Mouse (Mus musculus) T-helper 2 cell (primary cell): ENCODE measurements around the gene 1700034J05Rik.

ENCODE experiments used
- in situ Hi-C: fragments of 300-600 bp; cut with MboI, MseI; formaldehyde crosslinking; loops from one replicate; pipeline ENCODE4 v1.15.1; 2025; ENCODE audit warnings: high pct_unique_total_duplicates

The 1700034J05Rik gene

DNA sequence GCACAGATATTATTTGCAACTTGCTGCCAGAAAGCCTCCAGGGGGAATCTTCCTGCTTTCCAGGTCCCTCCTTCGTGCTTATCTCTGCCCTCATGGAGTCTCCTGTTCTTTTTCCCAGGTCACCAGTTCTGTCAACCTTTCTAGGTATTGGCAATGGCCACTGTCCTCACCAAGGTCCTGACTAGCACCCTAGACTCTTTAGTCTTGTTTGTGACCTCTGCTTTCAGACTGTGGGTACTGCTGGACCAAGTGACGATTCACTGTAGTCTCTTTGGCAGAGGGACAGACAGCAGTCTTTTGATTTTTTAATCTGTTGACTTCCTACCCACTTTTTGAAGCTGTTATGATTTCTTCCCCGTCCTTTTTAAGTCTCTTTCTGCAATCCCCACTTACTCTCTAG is 26.1 kb downstream of the 1700034J05Rik start:
- in situ Hi-C loops: no loop called here

DNA sequence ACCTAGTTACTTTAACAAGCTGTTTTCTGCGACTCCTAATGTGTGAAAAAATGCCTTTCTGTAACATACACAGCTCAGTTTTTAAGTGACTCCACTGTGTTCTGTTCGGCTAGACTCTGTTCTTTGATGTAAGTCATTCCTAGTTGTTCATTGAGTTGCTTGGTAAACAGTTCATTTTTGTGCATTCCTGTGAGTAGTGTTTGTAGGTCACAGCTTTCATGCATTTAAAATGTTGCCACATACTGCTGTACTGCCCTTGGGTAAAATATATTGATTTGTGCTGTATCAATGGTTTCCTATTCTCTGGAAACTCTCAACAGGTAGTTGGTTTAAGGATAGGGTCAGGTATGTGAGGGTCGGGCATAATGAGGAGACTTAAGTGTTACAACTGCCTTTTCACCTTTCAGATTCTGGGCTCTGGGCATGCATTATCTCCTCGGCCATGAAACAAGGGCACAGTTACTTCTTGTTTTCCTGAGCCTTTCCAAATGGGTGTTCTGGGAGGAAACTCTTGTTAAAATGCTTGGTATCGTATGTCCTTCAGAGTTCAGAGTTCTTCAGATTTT is 27.7 kb downstream of the 1700034J05Rik start:
- in situ Hi-C loops: no loop called here

DNA sequence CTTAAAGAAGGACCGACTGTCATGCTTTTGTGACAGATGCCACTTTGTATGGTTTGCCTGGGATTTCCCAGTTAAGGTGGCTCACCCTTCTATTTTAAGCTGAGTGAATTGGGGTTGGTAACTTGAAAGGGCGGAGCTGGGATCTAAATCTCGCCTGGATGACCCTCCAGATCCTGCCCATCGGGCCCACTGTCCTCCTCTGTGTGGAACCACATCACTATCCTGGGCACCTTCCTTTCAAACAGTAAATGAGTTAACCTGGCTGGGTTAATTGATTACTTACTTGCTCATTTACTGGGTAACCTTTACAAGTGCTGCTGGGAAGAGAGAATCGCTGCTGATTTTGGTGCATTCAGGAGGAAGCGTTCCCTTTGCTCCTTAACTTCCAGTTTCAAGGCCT is 35.9 kb downstream of the 1700034J05Rik start:
- in situ Hi-C loops: no loop called here

DNA sequence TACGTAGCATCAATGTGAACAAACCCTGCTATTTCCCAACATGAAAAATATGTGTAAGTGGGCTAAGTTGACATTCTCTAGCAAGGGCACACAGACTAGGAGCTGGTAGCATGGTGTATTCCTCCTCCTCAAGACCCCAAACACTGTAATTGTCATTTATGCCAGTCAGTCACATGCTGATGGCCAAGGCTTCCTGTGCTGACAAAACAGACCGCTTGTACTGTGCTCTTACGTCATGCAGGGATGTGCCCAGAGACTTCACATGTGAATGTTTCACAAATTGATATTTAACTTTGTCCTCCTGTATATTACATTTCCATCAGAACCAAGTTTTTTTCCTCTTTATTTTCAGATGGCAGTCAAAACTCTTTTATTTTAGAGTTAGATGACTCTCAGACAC is 36.8 kb downstream of the 1700034J05Rik start:
- in situ Hi-C loops: no loop called here

DNA sequence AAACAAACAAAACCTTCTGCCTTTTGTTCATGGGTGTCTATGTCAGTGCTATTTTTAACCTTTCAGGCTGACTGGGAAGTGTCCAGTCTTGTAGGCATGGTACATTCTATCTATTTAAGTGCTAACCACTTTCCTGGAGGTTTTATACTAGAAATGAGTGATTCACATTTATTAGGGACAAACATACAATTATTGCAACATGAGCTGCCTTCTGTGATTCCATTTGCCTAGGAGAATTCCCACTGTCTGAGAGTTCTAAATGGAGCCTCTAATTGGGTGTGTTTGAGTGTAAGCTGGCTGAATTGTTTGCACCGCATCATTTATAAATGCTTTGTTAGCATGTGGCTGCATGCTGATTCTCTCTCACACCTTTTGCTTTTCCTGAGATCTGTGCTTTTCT is 38.4 kb downstream of the 1700034J05Rik start:
- in situ Hi-C loops: no loop called here

DNA sequence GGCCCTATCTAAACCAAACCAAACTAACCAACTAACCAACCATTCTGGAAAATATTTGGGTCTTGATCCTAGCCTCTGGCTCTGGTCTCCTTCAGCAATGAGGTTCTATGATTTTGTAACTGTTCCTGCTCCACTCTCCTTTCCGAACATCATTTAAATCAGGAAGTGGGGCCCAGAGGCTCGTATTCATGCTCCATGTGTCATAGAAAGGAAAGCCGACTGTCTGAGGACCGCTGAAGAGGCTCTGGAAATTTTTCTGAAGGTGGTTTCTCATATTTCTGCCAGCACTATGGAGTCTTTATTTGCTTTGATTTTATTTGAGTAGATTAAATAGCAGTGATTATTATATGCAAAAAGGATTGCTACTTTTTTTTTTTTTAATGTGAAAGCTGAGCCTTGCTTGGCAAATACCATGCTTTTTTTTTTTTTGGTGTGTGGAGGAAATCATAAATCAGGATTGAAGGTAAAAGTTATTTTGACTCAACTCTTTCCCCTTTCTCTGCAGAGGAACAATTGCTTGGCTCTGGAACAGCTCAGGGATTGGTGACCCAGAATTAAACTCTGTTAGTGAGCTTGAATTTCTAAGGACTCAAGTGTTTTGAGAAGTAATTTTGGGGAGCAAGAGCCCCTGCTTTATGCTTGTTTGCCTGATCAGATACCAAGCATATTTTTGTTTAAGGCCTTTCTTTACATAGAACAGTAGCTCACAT is 40.6 kb downstream of the 1700034J05Rik start:
- in situ Hi-C loops: no loop called here

DNA sequence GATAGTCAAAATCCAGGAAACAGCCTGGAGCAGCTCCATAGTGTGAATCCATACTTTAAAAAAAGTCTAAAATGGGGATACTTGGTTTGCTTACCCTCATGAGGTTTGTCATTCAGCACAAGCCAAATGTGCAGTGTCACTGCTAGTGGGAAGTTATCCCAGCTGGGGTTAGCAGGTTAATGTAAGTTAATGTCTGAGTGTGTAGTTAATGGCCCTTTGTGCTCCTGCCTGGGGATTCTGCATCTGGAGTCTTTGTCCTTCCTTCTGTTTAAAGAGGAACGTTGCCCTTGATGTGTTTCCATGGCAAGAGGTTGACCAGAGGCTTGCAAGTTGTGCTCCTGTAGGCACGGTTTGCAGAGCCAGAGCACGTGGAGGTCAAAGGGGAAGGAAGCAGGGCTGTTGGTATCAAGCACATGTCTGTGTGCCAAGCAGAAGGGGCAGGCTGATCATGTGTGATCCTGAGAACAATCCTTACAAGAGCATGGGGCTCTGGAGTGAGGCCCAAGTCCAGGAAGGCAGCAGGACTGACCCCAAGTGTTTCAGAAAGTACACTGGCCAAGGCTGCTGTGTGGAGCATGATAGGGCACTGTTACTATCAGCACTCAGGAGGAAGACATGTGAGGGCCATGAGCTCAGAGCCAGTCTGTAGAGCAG is 41.3 kb downstream of the 1700034J05Rik start:
- in situ Hi-C loops: no loop called here

DNA sequence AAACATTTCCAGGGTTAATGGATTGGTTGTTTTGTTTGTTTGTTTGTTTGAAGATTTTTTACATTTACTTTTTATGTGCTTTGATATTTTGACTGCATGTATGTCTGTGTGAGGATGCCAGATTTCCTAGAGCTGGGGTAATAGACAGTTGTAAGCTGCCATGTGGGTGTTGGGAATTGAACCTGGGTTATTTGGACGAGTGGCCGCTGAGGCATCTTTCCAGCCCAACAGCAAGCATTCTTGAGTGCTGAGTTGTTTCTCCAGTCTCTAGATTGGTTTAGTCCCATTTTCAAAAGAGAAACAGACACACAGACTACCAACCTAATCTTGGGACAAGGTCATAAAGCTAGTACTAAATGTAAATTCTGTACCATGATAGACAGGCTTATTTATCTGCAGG is 43.4 kb downstream of the 1700034J05Rik start:
- in situ Hi-C loops: no loop called here

DNA sequence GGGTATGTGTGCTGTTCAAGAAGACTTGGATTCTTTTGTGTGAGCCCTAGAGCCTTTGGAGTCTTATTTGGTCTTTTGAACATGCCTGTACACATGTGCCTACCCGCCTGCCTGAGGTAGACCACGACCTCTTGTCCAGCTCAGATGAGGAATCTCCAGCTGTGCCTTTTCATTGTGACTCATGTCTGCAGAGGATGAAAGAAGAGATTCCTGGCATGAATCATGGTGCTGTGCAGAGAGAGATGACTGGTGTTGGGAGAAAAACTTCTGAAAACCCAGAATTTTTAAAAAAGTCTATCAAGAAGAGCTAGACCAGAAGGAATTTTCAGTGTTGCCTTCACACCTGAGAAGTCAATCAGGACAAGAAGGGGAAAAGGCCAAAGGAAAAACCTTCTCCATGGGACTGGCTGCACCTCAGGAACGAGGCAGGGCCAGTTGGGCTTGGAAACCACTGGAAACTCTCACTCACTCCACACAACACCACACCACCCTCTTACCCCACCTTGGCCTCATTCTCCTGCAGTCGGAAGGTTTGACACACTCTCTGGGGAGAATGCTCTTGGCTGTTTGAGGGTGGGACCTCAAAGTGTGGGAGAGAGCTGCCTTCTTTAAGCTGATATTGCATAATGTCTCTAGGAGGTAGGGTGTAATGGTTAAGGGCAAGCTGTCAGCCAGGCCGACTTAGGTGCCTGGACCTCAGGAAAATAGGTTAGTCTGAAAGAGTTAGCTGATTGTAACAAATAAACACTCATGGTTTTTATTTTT is 44.3 kb downstream of the 1700034J05Rik start:
- in situ Hi-C loops: no loop called here

DNA sequence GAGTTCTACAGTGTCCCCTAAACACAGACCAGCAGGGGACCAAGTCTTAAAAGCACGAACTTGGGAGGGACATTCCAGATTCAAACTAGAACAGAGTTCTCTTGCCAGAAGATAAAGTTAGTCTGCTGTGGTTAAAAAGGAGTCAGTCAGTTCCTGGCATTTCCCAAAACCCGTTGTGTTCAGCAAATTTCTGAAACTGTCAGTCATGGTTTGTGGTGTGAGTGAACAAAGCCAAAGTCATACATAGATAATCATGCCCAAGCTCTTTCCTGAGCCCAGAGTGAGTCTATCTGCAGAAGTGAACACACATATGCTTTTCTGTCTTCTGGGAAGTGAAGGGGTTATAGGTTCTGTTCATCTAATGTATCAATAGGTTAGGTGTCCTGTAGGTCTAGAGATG is 45.4 kb downstream of the 1700034J05Rik start:
- in situ Hi-C loops: no loop called here

DNA sequence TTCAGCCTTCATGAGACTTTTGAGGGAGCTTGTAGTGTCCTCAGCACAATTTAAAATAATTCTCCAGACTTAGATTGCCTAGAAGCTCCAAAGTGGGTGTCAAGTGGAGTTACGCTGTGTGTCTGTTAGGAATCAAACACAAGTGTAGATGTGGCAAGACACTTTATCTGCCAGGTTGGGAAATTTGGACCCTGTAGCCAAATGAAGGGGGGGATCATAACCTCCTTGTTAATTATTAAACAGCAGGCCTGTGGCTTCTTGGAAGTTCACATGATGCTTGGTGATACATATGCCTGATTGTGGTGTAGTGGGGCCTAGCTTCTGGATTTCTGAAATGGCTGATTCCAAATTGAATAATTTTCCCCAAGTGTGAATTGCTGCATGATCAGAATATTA is 46.4 kb downstream of the 1700034J05Rik start:
- in situ Hi-C loops: no loop called here

DNA sequence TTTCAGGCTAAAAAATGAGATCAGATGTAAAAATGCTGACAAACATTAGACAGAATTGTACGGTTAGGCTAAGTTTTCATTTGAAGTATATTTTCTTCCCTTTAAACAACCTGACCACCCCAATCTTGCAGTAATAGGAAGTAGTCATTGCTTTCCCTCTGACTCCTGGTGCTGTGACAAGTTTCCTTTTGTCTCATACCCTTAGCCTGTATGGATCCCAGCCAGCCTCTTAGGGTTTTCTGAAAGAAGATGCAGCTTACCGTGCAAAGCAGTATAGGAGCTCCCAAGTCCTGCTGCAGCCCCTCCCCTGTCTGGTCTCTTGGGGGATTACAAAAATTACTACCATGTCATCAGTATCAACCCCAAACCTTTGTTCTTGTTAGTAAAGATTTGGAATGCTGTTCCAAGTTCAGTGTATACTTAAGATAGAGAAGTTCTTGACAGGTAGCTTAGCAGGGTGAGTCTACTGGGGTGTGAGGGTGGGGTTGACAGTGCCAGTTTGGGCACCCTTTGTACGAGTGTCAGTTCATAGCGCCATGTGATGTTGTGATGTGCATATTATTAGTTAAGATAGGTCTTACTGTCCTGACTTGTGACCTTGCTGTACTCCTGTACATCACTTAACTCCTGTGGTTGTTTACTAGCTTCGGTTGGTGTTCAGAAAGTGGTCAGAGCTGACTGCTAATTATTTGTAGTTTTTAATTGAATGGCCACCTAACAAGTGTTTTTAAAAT is 47.0 kb downstream of the 1700034J05Rik start:
- in situ Hi-C loops: no loop called here

DNA sequence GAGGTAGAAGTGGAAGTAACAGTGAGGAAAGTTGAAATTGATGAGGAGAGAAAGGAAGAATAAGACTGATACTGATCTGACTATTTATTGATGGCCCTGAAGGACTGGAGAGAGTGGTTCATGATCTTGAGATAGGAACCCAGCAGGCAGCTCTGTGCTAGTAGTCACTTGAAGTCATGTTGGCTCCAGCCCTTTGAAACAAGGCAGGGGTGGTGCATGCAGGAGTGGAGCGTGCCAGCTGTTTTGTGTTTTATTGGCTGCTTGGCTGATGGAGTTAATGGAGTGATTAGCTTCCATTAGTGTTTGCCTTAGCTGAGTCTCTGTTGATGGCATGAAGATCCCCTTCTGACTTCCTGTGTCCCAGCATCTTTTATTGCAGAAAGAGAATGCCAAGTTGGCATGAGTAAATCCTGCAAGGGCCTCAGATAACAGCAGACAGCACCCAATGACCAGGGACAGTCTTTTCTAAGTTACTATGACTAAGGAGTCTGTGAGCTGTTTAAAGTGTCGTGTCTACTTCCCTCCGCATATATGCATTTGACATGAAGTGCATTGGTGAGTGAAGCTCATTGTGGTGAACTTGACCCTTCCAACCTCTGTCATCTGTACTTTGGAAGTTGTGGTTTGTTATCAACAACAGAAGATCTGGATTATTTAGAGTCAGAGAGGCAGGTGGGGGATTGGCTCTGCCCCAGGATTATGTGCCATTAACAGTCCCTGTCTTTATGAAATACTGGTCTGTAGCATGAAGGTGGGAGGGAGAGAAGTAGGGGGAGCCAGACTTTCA is 48.0 kb downstream of the 1700034J05Rik start:
- in situ Hi-C loops: no loop called here

DNA sequence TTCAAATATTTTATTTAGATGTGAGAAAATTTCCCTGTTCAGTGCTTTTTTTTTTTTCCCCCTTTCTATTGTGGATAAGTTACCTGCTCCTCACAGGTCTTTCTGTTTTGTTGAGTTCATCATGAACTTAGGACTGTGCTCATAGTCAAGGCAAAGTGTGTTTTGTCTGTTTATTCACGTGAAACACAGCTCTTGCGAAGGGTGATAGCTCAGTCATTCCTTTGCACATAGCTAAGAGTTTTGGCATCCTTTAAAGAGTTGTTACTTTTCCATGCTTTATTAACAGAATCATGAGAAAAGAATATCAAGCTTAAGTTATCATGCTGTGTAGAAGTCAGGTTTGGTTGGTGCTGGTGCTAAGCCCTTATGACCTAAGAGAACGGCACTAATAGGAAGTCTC is 49.5 kb downstream of the 1700034J05Rik start:
- in situ Hi-C loops: no loop called here

DNA sequence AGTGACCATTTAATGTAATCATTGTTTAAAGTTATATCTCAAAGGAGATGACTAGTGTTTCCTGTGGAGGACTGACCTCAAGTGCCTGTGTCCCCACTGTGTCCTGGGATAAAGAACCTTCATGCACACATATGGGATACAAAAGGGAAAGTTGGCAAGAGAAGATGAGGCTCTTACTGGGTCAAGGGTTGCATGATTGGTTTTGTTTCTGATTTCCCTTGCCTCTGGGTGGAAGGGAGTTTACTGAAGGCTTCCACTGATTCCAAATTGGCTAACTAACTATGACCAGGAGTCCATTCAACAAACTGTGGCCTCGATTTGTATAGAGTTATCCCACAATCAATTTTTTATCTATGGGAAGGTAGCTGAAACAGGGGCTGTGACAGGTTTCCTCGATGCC is 50.6 kb downstream of the 1700034J05Rik start:
- in situ Hi-C loops: no loop called here

DNA sequence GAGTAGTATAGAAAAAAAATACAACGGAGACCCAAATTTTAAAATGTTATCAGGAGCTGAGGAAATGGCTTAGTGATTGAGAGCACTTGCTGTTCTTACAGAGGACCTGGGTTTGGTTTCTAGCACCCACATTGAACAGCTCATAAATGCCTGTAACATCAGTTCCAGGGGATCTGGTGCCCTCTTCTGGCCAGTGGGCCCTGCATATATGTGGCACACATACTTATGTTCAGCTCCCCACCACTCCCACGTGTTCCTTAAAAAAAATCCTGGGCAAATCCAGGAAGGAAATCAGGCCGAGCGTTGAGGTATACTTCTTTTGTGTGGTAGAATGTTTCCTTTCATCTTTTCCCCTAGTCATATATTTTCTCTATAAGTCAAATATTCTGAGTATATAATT is 52.3 kb downstream of the 1700034J05Rik start:
- in situ Hi-C loops: no loop called here
